Mouse (Mus musculus) CH12.LX (cell line): ENCODE data around the gene St3gal3. TPM values are rescaled to one million over a fixed set of nuclear protein-coding genes. Genes with fewer than 3 reads are reported as not detected.

Experiments used
- DNase-seq: peaks from one replicate; pipeline ENCODE4 v3.0.0-alpha.2; 2013; ENCODE audit errors: extremely low read depth
- H3K27ac ChIP-seq: 2 replicates; pipeline ENCODE4 v1.5.1; 2012; ENCODE audit warnings: low read depth, mild to moderate bottlenecking, control low read depth, moderate library complexity; ENCODE audit not compliant: insufficient read depth
- H3K27me3 ChIP-seq: replicated peaks from 2 replicates; pipeline ENCODE3; 2012; ENCODE audit warnings: inconsistent platforms
- H3K36me3 ChIP-seq, 2 experiments: replicated peaks in 1 of 2; 2 replicates each; pipeline versions ENCODE3 to v1.6.1; 2012; ENCODE audit warnings: inconsistent platforms in 1 of 2, low read length in 1 of 2, mild to moderate bottlenecking in 1 of 2, mixed read lengths in 1 of 2, moderate library complexity in 1 of 2; ENCODE audit not compliant: control insufficient read depth in 1 of 2, insufficient read depth in 1 of 2
- H3K4me1 ChIP-seq, 2 experiments: 2 replicates each; pipeline ENCODE4 v1.6.1; 2012; ENCODE audit warnings: inconsistent platforms in 1 of 2, moderate library complexity in 1 of 2; ENCODE audit not compliant: insufficient read depth in 2 of 2, control insufficient read depth in 1 of 2
- H3K4me2 ChIP-seq: 2 replicates; pipeline ENCODE4 v1.6.1; 2012; ENCODE audit warnings: low read depth, mild to moderate bottlenecking, control low read depth; ENCODE audit not compliant: poor library complexity, insufficient read depth, severe bottlenecking
- H3K4me3 ChIP-seq, 3 experiments: fragments of 150-350 bp in 1 of 3; sonication (generic) in 1 of 3; replicated peaks in 1 of 3; 2 replicates each; pipeline versions ENCODE3 to v1.5.1; 2011 to 2012; ENCODE audit warnings: low read depth in 2 of 3, low read length in 2 of 3, mild to moderate bottlenecking in 2 of 3, moderate library complexity in 2 of 3, control low read depth in 1 of 3, improper control_type of control experiment in 1 of 3, inconsistent platforms in 1 of 3, mixed read lengths in 1 of 3; ENCODE audit not compliant: poor library complexity in 1 of 3
- H3K79me2 ChIP-seq: replicated peaks from 2 replicates; pipeline ENCODE4 v1.6.1; 2012; ENCODE audit warnings: mild to moderate bottlenecking, moderate library complexity; ENCODE audit not compliant: control insufficient read depth, poor library complexity, insufficient read depth, severe bottlenecking; ENCODE audit errors: extremely low read depth
- H3K9ac ChIP-seq: 2 replicates; pipeline ENCODE4 v1.6.1; 2012; ENCODE audit warnings: low read depth, mild to moderate bottlenecking, control low read depth, moderate library complexity; ENCODE audit not compliant: insufficient read depth
- H3K9me3 ChIP-seq: replicated peaks from 2 replicates; pipeline ENCODE3; 2012; ENCODE audit warnings: low read length, inconsistent platforms, mixed read lengths
- CHD2 ChIP-seq: IDR thresholded peaks from 2 replicates; pipeline ENCODE4 v1.6.1; 2011; ENCODE audit warnings: low read length, improper control_type of control experiment
- ELF1 ChIP-seq: IDR thresholded peaks from 2 replicates; pipeline ENCODE4 v1.6.1; 2014; ENCODE audit warnings: low read depth, mild to moderate bottlenecking, inconsistent platforms, low read length, improper control_type of control experiment
- GABPA ChIP-seq: IDR thresholded peaks from 2 replicates; pipeline ENCODE4 v1.6.1; 2012; ENCODE audit warnings: low read depth, low read length, improper control_type of control experiment, inconsistent platforms; ENCODE audit not compliant: insufficient replicate concordance
- IRF4 ChIP-seq: IDR thresholded peaks from 2 replicates; pipeline ENCODE4 v1.6.1; 2014; ENCODE audit warnings: low read depth, mild to moderate bottlenecking, inconsistent platforms, low read length, improper control_type of control experiment
- MYC ChIP-seq: IDR thresholded peaks from 2 replicates; pipeline ENCODE4 v1.6.1; 2011; ENCODE audit warnings: low read depth, mild to moderate bottlenecking, improper control_type of control experiment, low read length
- RAD21 ChIP-seq: IDR thresholded peaks from 2 replicates; pipeline ENCODE4 v1.6.1; 2011; ENCODE audit warnings: low read depth, mild to moderate bottlenecking, low read length, improper control_type of control experiment, moderate library complexity
- RCOR1 ChIP-seq: conservative IDR thresholded peaks from 2 replicates; pipeline ENCODE4 v1.6.1; 2012; ENCODE audit warnings: low read depth, mild to moderate bottlenecking, inconsistent platforms, low read length, improper control_type of control experiment
- SIN3A ChIP-seq: IDR thresholded peaks from 2 replicates; pipeline ENCODE4 v1.6.1; 2012; ENCODE audit warnings: low read length, improper control_type of control experiment, inconsistent platforms
- USF1 ChIP-seq: IDR thresholded peaks from 2 replicates; pipeline ENCODE4 v1.6.1; 2014; ENCODE audit warnings: low read depth, mild to moderate bottlenecking, inconsistent platforms, low read length, improper control_type of control experiment
- USF2 ChIP-seq: conservative IDR thresholded peaks from 2 replicates; pipeline ENCODE4 v1.6.1; 2011; ENCODE audit warnings: low read depth, low read length, improper control_type of control experiment
- ZMIZ1 ChIP-seq: IDR thresholded peaks from 2 replicates; pipeline ENCODE4 v1.6.1; 2012; ENCODE audit warnings: low read depth, mild to moderate bottlenecking, inconsistent platforms, low read length, improper control_type of control experiment
- ZNF384 ChIP-seq: IDR thresholded peaks from 2 replicates; pipeline ENCODE4 v1.6.1; 2012; ENCODE audit warnings: low read depth, low read length, improper control_type of control experiment, inconsistent platforms
- dilution Hi-C: fragments of 300-500 bp; cut with MboI; formaldehyde crosslinking; loops from 2 replicates; pipeline ENCODE4 v1.14.3; 2020; ENCODE audit warnings: low sequenced_read_pairs; ENCODE audit not compliant: extremely low pct_unique_long_range_greater_than_20kb, extremely low pct_ligation_motif_present
- in situ Hi-C: fragments of 300-500 bp; cut with MboI; formaldehyde crosslinking; loops from 3 replicates; pipeline ENCODE4 v1.14.3; 2019; ENCODE audit warnings: low sequenced_read_pairs, low pct_ligation_motif_present, low pct_unique_long_range_greater_than_20kb, mixed read lengths
- polyA plus RNA-seq: library from polyadenylated mRNA; unstranded; fragments of >175 nt; gene quantifications from 2 replicates; pipeline ENCODE4 v1.2.1, GENCODE M21; 2012; ENCODE audit warnings: low read depth; ENCODE audit not compliant: insufficient read length
- total RNA-seq, 2 experiments: library from RNA; depleted of rRNA; stranded (reverse); fragments of 300-350 nt in 1 of 2; fragments of >200 nt in 1 of 2; gene quantifications; 2 replicates each; pipeline ENCODE4 v1.2.3; 2012 to 2014

Gene St3gal3
- total and polyA plus RNA-seq, 3 experiments = 7.1 to 10.1 (median 8.2) TPM

- Histone ChIP-seq H3K9ac (no peak overlapping the region), H3K36me3 (peaks cover 6 to 38% of the 10 kb centered on the region in 2 experiments), H3K27me3 (no peaks in the 10 kb centered on the region), H3K4me2 (no peak overlapping the region), H3K4me3 (no peak overlapping the region), H3K79me2 (no peaks in the 10 kb centered on the region), H3K4me1 (peaks cover 0 to 8% of the 10 kb centered on the region in 2 experiments; a peak in 2 of 4 replicates), H3K27ac (no peak overlapping the region), H3K9me3 (no peaks in the 10 kb centered on the region)
- TF ChIP-seq USF2 (no peak), ZNF384 (no peak), USF1 (no peak), RCOR1 (no peak), CHD2 (no peak), ELF1 (no peak), ZMIZ1 (no peak), GABPA (no peak), MYC (no peak), RAD21 (no peak), SIN3A (no peak)
- dilution Hi-C loops (no loop called here), in situ Hi-C loops (no loop called here)
- DNase-seq = no peak
These were observed 80.1 kb downstream of the St3gal3 start for GRCm38 (mm10) chr4:118054615-118055014.

DNA sequence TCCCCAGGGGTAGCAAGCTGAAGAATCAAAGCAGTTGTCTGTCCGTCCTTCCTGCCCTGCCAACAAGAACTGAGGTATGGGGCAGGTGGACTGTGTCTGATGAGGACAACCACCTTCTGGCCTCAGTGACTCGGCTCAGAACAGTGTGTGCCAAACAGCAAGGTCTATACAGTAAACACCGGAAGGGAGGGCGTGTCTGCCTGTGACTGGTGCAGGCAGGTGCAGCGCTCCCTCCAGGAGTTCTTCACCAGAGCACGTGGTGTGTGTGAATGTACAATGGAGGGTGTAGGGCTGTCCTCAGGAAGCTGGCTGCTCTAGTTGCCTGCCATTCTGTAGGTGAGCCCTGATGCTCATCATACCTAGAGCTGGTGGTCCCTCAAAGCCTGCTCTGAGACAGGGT lies 80.8 kb downstream of the St3gal3 start:
- TF ChIP-seq ZMIZ1 (no peak), USF2 (no peak)
- Histone ChIP-seq H3K27ac (no peak overlapping the region), H3K4me2 (no peak overlapping the region), H3K9ac (no peak overlapping the region), H3K79me2 (no peaks in the 10 kb centered on the region), H3K4me3 (no peak overlapping the region), H3K9me3 (no peaks in the 10 kb centered on the region), H3K36me3 (peaks cover 6 to 39% of the 10 kb centered on the region in 2 experiments), H3K4me1 (peaks cover 0 to 3% of the 10 kb centered on the region in 2 experiments; a peak in 2 of 4 replicates), H3K27me3 (no peaks in the 10 kb centered on the region)
- in situ Hi-C loops = no loop called here
- DNase-seq = no peak
- dilution Hi-C loops = no loop called here

- Histone ChIP-seq H3K4me3 (no peak overlapping the region), H3K36me3 (peaks cover 6 to 35% of the 10 kb centered on the region in 2 experiments), H3K4me1 (no peaks in the 10 kb centered on the region; a peak in 1 of 4 replicates), H3K4me2 (no peak overlapping the region), H3K79me2 (no peaks in the 10 kb centered on the region), H3K9me3 (no peaks in the 10 kb centered on the region), H3K27ac (no peak overlapping the region), H3K9ac (no peak overlapping the region), H3K27me3 (no peaks in the 10 kb centered on the region)
- no peak for DNase-seq
- no peak for TF ChIP-seq ELF1
- no peak for TF ChIP-seq IRF4
- dilution Hi-C loops (no loop called here), in situ Hi-C loops (no loop called here)
These were observed 85.0 kb downstream of the St3gal3 start for GRCm38 (mm10) chr4:118049606-118050302.
